ENCODE assay signal across 8 mouse cellular contexts in the genomic region with DNA sequence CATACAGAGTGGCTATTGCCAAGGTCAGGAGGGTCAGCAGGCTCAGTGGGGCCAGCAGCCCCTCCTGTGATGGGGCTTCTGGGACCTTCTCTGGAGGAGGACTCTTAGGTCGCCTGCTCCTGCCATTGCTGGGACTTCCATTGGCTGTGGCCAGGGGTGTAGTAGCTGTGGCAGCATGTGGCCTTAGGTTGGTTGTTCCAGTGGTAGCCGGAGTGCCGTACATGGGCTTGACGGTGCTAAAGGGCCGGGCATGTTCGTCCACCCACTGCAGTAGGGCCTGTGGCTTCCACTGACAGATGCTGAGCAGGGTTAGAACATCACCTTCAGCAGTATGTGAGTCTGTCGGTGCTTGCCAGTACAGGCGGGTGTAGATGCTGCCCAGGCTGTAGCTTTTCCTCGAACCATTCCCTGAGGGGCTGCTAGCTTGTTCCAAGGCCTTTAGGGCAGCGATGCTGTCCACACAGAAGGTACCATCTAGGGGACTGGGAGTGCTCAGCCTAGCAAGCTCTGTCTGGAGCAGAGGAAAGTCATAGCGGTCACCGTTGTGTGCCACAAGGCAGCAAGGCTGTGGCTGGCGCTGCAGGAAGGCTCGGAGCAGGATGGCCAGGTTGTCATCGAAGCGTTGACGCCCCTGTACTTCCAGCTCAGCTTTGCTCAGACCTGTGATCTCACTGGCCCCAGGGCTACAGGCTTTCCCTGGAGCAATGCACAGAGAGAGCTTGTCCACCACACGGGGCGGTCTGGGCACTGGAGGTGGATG. TPM values are rescaled to one million over a fixed set of nuclear protein-coding genes. Genes with fewer than 3 reads are reported as not detected.
DNase-seq lines count a peak whose midpoint lies in the region; ATAC-seq and TF ChIP-seq lines count a peak whose summit lies in the region.

No protein-coding gene starts in this region.

- peak overlapping the region; percentile 76 for H3K4me2 ChIP-seq in heart, embryonic 14.5 days (ENCODE audit: low read length)
- peak overlapping the region; percentile 60 for H3K4me2 ChIP-seq in lung, postnatal 0 days (replicated peaks; ENCODE audit: low read depth, low read length)

- peak overlapping the region; percentile 47 for H3K4me3 ChIP-seq in lung, adult 2 months (replicated peaks; ENCODE audit: extremely low read depth, low read depth, low read length)
- H3K4me3 ChIP-seq in cortical plate, adult 2 months (ENCODE audit: insufficient read depth, low read length): peak overlapping the region; percentile 31; the same call in 1 of the 2 replicates
- no peak overlapping the region for H3K4me3 ChIP-seq in heart, embryonic 14.5 days (ENCODE audit: control insufficient read depth in 1 of 2, insufficient read depth in 1 of 2, low read depth in 1 of 2, low read length in 2 of 2)
- peak overlapping the region; percentile 33 for H3K4me3 ChIP-seq in lung, postnatal 0 days (ENCODE audit: low read depth, low read length)

- peak overlapping the region; percentile 62; the same call in 1 of the 2 replicates for H3K27ac ChIP-seq in cortical plate, adult 2 months (ENCODE audit: insufficient read depth, low read length)
- H3K27ac ChIP-seq in heart, embryonic 14.5 days (replicated peaks in 1 of 2; ENCODE audit: control insufficient read depth in 1 of 2, insufficient read depth in 1 of 2, low read depth in 2 of 2, low read length in 2 of 2): peak overlapping the region in 1 of 2 experiments; percentile 92; a peak in 2 of 4 replicates
- peak overlapping the region; percentile 92; the same call in 1 of the 2 replicates for H3K27ac ChIP-seq in lung, postnatal 0 days (ENCODE audit: low read length)

- WGBS in lung, adult 2 months: 83% methylated on average over 19 of the region's 19 CpGs
- WGBS in heart, embryonic 14.5 days: 89% methylated on average over 19 of the region's 19 CpGs
- WGBS in lung, postnatal 0 days: 89% methylated on average over 19 of the region's 19 CpGs

- H3K9ac ChIP-seq in heart, embryonic 14.5 days (ENCODE audit: low read length): peak overlapping the region; percentile 77
- peak overlapping the region; percentile 55; the same call in 1 of the 2 replicates for H3K9ac ChIP-seq in lung, postnatal 0 days (replicated peaks; ENCODE audit: low read depth)

- peak; percentile 7 for DNase-seq in lung, adult 2 months
- DNase-seq in lung, postnatal 10 days: no peak
- no peak for DNase-seq in lung, postnatal 0 days (ENCODE audit: low spot score)
- no peak for DNase-seq in left cerebral cortex, adult 8-10 months (ENCODE audit: low spot score in 2 of 2)

- ATAC-seq in heart, embryonic 14.5 days (ENCODE audit: insufficient number of reproducible peaks, insufficient read depth, low FRiP score, low read depth): no peak
- ATAC-seq in lung, postnatal 0 days: no peak
- no peak for ATAC-seq in frontal cortex, adult (ENCODE audit: low TSS enrichment)
- no peak for ATAC-seq in inflammation-experienced regulatory T-cells, adult 6 months

- no peaks in the 10 kb centered on the region for H3K27me3 ChIP-seq in heart, embryonic 14.5 days (ENCODE audit: control insufficient read depth, insufficient read depth, low read length)
- H3K27me3 ChIP-seq in lung, postnatal 0 days (replicated peaks; ENCODE audit: insufficient read depth, low read length): no peaks in the 10 kb centered on the region

- TF ChIP-seq CTCF in lung, adult 2 months (IDR thresholded peaks at IDR 0.05; ENCODE audit: insufficient read depth, low read length): no peak
- no peak for TF ChIP-seq CTCF in cortical plate, adult 2 months (IDR thresholded peaks at IDR 0.05; ENCODE audit: extremely low read depth, insufficient read depth, low read length)
- no peak for TF ChIP-seq CTCF in lung, postnatal 0 days (IDR thresholded peaks at IDR 0.05)

- H3K9me3 ChIP-seq in heart, embryonic 14.5 days (ENCODE audit: control insufficient read depth, low read length): no peaks in the 10 kb centered on the region
- H3K9me3 ChIP-seq in lung, postnatal 0 days (ENCODE audit: low read length): no peaks in the 10 kb centered on the region

- TF ChIP-seq EP300 in lung, postnatal 0 days (IDR thresholded peaks at IDR 0.05): no peak

- peaks cover 20% of the 10 kb centered on the region for H3K4me1 ChIP-seq in lung, adult 2 months (ENCODE audit: control insufficient read depth, insufficient read depth, low read length)
- peaks cover 7% of the 10 kb centered on the region for H3K4me1 ChIP-seq in cortical plate, adult 2 months (ENCODE audit: control insufficient read depth, insufficient read depth, low read length)
- H3K4me1 ChIP-seq in heart, embryonic 14.5 days (ENCODE audit: control insufficient read depth in 2 of 2, insufficient read depth in 2 of 2, low read length in 2 of 2): peaks cover 11 to 24% of the 10 kb centered on the region in 2 experiments
- H3K4me1 ChIP-seq in lung, postnatal 0 days (ENCODE audit: insufficient read depth, low read depth, low read length): peaks cover 7% of the 10 kb centered on the region; the same call in 1 of the 2 replicates

- no peak for TF ChIP-seq POLR2A in lung, adult 2 months (IDR thresholded peaks at IDR 0.05; ENCODE audit: borderline replicate concordance, extremely low read depth, low read depth, low read length)
- no peak for TF ChIP-seq POLR2A in cortical plate, adult 2 months (IDR thresholded peaks at IDR 0.05; ENCODE audit: extremely low read depth, insufficient read depth, low read length)

- peaks cover 57% of the 10 kb centered on the region for H3K36me3 ChIP-seq in heart, embryonic 14.5 days (ENCODE audit: control insufficient read depth, insufficient read depth, low read length)
- H3K36me3 ChIP-seq in lung, postnatal 0 days (ENCODE audit: insufficient read depth, low read length): peaks cover 15% of the 10 kb centered on the region; the same call in 1 of the 2 replicates

RNA-seq across cellular contexts. Expression of a gene that starts 1.3 kb away (rescaled TPM):
- polyA plus RNA-seq in lung, adult 2 months (2012; rRNA removed): 83.7 and 86.9 TPM in 2 replicates
- 32.4 and 34.2 TPM in 2 replicates for polyA plus RNA-seq in cortical plate, adult 2 months (2012; rRNA removed)
- polyA plus RNA-seq in heart, embryonic 14.5 days (2014; fragmentation: Nextera tagmentation; extraction: Ambion mirVana): 8.1 TPM in 2 replicates
- 19.3 and 20.9 TPM in 2 replicates for polyA plus RNA-seq in lung, postnatal 0 days (2015; fragmentation: Nextera tagmentation; extraction: Ambion mirVana)
- 10 to 100 TPM; 42.7 to 50.3 (median 49.9) TPM for polyA plus RNA-seq in inflammation-experienced regulatory T-cells, adult 6 months (2017; shearing (Covaris generic))
- 10 to 100 TPM; 11.8 to 17.1 (median 14.0) TPM for total RNA-seq in left cerebral cortex, adult 8-10 months (2022)

RNA-seq across cellular contexts. Expression of a gene that starts 15.7 kb away (rescaled TPM):
- 18.8 and 21.9 TPM in 2 replicates for polyA plus RNA-seq in lung, adult 2 months (2012; rRNA removed)
- polyA plus RNA-seq in cortical plate, adult 2 months (2012; rRNA removed): 36.4 and 37.1 TPM in 2 replicates
- polyA plus RNA-seq in heart, embryonic 14.5 days (2014; fragmentation: Nextera tagmentation; extraction: Ambion mirVana): 17.5 and 19.9 TPM in 2 replicates
- 11.4 and 12.6 TPM in 2 replicates for polyA plus RNA-seq in lung, postnatal 0 days (2015; fragmentation: Nextera tagmentation; extraction: Ambion mirVana)
- 10 to 100 TPM; 19.2 to 28.2 (median 24.9) TPM for polyA plus RNA-seq in inflammation-experienced regulatory T-cells, adult 6 months (2017; shearing (Covaris generic))
- 10 to 100 TPM; 24.7 to 31.7 (median 27.3) TPM for total RNA-seq in left cerebral cortex, adult 8-10 months (2022)

RNA-seq across cellular contexts. Expression of a gene that starts 19.8 kb away (rescaled TPM):
- 918 and 1,083 TPM in 2 replicates for polyA plus RNA-seq in lung, adult 2 months (2012; rRNA removed)
- 123 and 125 TPM in 2 replicates for polyA plus RNA-seq in cortical plate, adult 2 months (2012; rRNA removed)
- 51.9 and 54.3 TPM in 2 replicates for polyA plus RNA-seq in heart, embryonic 14.5 days (2014; fragmentation: Nextera tagmentation; extraction: Ambion mirVana)
- 194 and 216 TPM in 2 replicates for polyA plus RNA-seq in lung, postnatal 0 days (2015; fragmentation: Nextera tagmentation; extraction: Ambion mirVana)
- polyA plus RNA-seq in inflammation-experienced regulatory T-cells, adult 6 months (2017; shearing (Covaris generic)): 1,000 to 10,000 TPM; 1,866 to 3,808 (median 3,640) TPM
- 10 to 100 TPM; 81.8 to 96.8 (median 91.6) TPM for total RNA-seq in left cerebral cortex, adult 8-10 months (2022)

RNA-seq across cellular contexts. Expression of a gene that starts 24.1 kb away (rescaled TPM):
- polyA plus RNA-seq in lung, adult 2 months (2012; rRNA removed): 3.5 and 3.7 TPM in 2 replicates
- 6.2 and 6.3 TPM in 2 replicates for polyA plus RNA-seq in cortical plate, adult 2 months (2012; rRNA removed)
- 13.9 and 14.0 TPM in 2 replicates for polyA plus RNA-seq in heart, embryonic 14.5 days (2014; fragmentation: Nextera tagmentation; extraction: Ambion mirVana)
- 6.8 and 7.2 TPM in 2 replicates for polyA plus RNA-seq in lung, postnatal 0 days (2015; fragmentation: Nextera tagmentation; extraction: Ambion mirVana)
- polyA plus RNA-seq in inflammation-experienced regulatory T-cells, adult 6 months (2017; shearing (Covaris generic)): 10 to 100 TPM; 12.1 to 15.5 (median 12.3) TPM
- total RNA-seq in left cerebral cortex, adult 8-10 months (2022): 1 to 10 TPM; 6.8 to 8.0 (median 7.7) TPM

RNA-seq across cellular contexts. Expression of a gene that starts 24.2 kb away (rescaled TPM):
- 13.4 and 19.0 TPM in 2 replicates for polyA plus RNA-seq in lung, adult 2 months (2012; rRNA removed)
- polyA plus RNA-seq in cortical plate, adult 2 months (2012; rRNA removed): 206 and 214 TPM in 2 replicates
- 611 and 670 TPM in 2 replicates for polyA plus RNA-seq in heart, embryonic 14.5 days (2014; fragmentation: Nextera tagmentation; extraction: Ambion mirVana)
- polyA plus RNA-seq in lung, postnatal 0 days (2015; fragmentation: Nextera tagmentation; extraction: Ambion mirVana): 375 and 393 TPM in 2 replicates
- 100 to 1,000 TPM; 763 to 998 (median 907) TPM for polyA plus RNA-seq in inflammation-experienced regulatory T-cells, adult 6 months (2017; shearing (Covaris generic))
- 100 to 1,000 TPM; 291 to 329 (median 323) TPM for total RNA-seq in left cerebral cortex, adult 8-10 months (2022)

Comparison
In these comparisons a context has a peak if more than half of its experiments do, and no peak if none do; other contexts are left out.
1. H3K4me3 ChIP-seq: peak in lung, adult 2 months (single experiment), cortical plate, adult 2 months (single experiment) and lung, postnatal 0 days (single experiment); none in heart, embryonic 14.5 days (0 of 2).